Mouse (Mus musculus): ENCODE results near the gene Akap8l.
A peak's percentile ranks its signal among the peaks of the same experiment; 100 is the strongest.

Gene Akap8l

GRCm38 (mm10) chr17:32356766-32357760, 6.7 kb upstream of the Akap8l start:
- no peak for DNase-seq

- DNase-seq, result no peak
Observed at GRCm38 (mm10) chr17:32356281-32356680, 5.9 kb upstream of the Akap8l start.

GRCm38 (mm10) chr17:32355031-32355430, 4.6 kb upstream of the Akap8l start:
- DNase-seq, result no peak

GRCm38 (mm10) chr17:32354211-32354610, 3.8 kb upstream of the Akap8l start:
- DNase-seq, result no peak

- DNase-seq, result peak; percentile 58
Observed at GRCm38 (mm10) chr17:32353696-32354095, 3.3 kb upstream of the Akap8l start.

GRCm38 (mm10) chr17:32351726-32352125, 1.3 kb upstream of the Akap8l start:
- no peak for DNase-seq

- no peak for DNase-seq
Observed at GRCm38 (mm10) chr17:32351269-32351668, 862 bp upstream of the Akap8l start.

GRCm38 (mm10) chr17:32349851-32350381, 491 bp downstream of the Akap8l start:
- DNase-seq, result no peak

- no peak for DNase-seq
Observed at GRCm38 (mm10) chr17:32349037-32349732, 1.2 kb downstream of the Akap8l start.

GRCm38 (mm10) chr17:32348406-32348805, 2.0 kb downstream of the Akap8l start:
- no peak for DNase-seq

- no peak for DNase-seq
Observed at GRCm38 (mm10) chr17:32341102-32341501, 9.3 kb downstream of the Akap8l start.

- no peak for DNase-seq
Observed at GRCm38 (mm10) chr17:32340110-32340509, 10.3 kb downstream of the Akap8l start.

- no peak for DNase-seq
Observed at GRCm38 (mm10) chr17:32335869-32336268, 14.5 kb downstream of the Akap8l start.

GRCm38 (mm10) chr17:32334921-32335320, 15.5 kb downstream of the Akap8l start:
- no peak for DNase-seq

GRCm38 (mm10) chr17:32333675-32334303, 16.6 kb downstream of the Akap8l start:
- DNase-seq, result no peak

- no peak for DNase-seq
Observed at GRCm38 (mm10) chr17:32327501-32327900, 22.9 kb downstream of the Akap8l start.

- no peak for DNase-seq
Observed at GRCm38 (mm10) chr17:32322809-32323208, 27.6 kb downstream of the Akap8l start.

GRCm38 (mm10) chr17:32321836-32322235, 28.6 kb downstream of the Akap8l start:
- no peak for DNase-seq

GRCm38 (mm10) chr17:32321390-32321734, 29.0 kb downstream of the Akap8l start:
- no peak for DNase-seq

GRCm38 (mm10) chr17:32320597-32321389, 29.6 kb downstream of the Akap8l start, which contains the start of gene Akap8:
Gene Akap8, minus strand, starts transcription at chr17:32321238.
- peak; percentile 95 for DNase-seq

- DNase-seq, result no peak
Observed at GRCm38 (mm10) chr17:32319950-32320349, 30.5 kb downstream of the Akap8l start.

- DNase-seq, result no peak
Observed at GRCm38 (mm10) chr17:32317708-32318107, 32.7 kb downstream of the Akap8l start.
